11 mouse cellular contexts compared by ENCODE assay signal in genomic region chr19:57243191-57243590, GRCm38 (mm10).
DNase-seq lines count a peak whose midpoint lies in the region; ATAC-seq and TF ChIP-seq lines count a peak whose summit lies in the region.
"Had no signal": no experiment of that assay in that cellular context is flagged by ENCODE, and none has a peak within 500 bp of the region (broad histone marks: within the 10 kb centered on the region; RNA-seq: fewer than 3 reads in every experiment).

No protein-coding gene starts in this region.

- ATAC-seq in heart, postnatal 0 days (ENCODE audit: insufficient read depth, low read depth): no peak
- no peak for ATAC-seq in limb, embryonic 15.5 days (ENCODE audit: insufficient number of reproducible peaks, low FRiP score, low TSS enrichment, low read depth)
- ATAC-seq in hindbrain, embryonic 14.5 days (ENCODE audit: low FRiP score): no peak
- no peak for ATAC-seq in liver, postnatal 0 days

- H3K27me3 ChIP-seq in heart, postnatal 0 days (ENCODE audit: control insufficient read depth, insufficient read depth, low read length): no peaks in the 10 kb centered on the region
- peaks cover 0 to 5% of the 10 kb centered on the region in 2 experiments; a peak in 1 of 4 replicates for H3K27me3 ChIP-seq in MEL (ENCODE audit: control insufficient read depth in 1 of 2, insufficient read depth in 2 of 2, low read length in 2 of 2)
- H3K27me3 ChIP-seq in limb, embryonic 15.5 days: no peaks in the 10 kb centered on the region; the same call in 1 of the 2 replicates
- no peaks in the 10 kb centered on the region for H3K27me3 ChIP-seq in forebrain, embryonic 10.5 days (ENCODE audit: poor library complexity, severe bottlenecking)
- H3K27me3 ChIP-seq in hindbrain, embryonic 14.5 days (ENCODE audit: control insufficient read depth, insufficient read depth, low read length): no peaks in the 10 kb centered on the region
- H3K27me3 ChIP-seq in liver, postnatal 0 days (ENCODE audit: insufficient read depth, low read length): no peaks in the 10 kb centered on the region
- H3K27me3 ChIP-seq: hindbrain, embryonic 13.5 days; liver, embryonic 13.5 days; stomach, embryonic 15.5 days had no signal

- DNase-seq in heart, postnatal 0 days (ENCODE audit: low spot score): no peak
- DNase-seq in heart, postnatal 14 days: no peak
- DNase-seq in B cell, adult 2 months: peak; percentile 43 to 49
- DNase-seq in MEL (ENCODE audit: low read depth, low spot score): no peak
- DNase-seq in forebrain, embryonic 10.5 days (ENCODE audit: extremely low spot score, low spot score): no peak
- DNase-seq in hindbrain, embryonic 14.5 days (ENCODE audit: low spot score): no peak
- no peak for DNase-seq in liver, postnatal 0 days
- DNase-seq: liver, embryonic 13.5 days had no signal

- no peak overlapping the region for H3K4me3 ChIP-seq in heart, postnatal 0 days (ENCODE audit: low read depth, low read length)
- no peak overlapping the region for H3K4me3 ChIP-seq in MEL (ENCODE audit: control insufficient read depth in 1 of 2, insufficient read depth in 1 of 2, low read depth in 2 of 2, low read length in 2 of 2)
- H3K4me3 ChIP-seq in limb, embryonic 15.5 days: no peak overlapping the region
- H3K4me3 ChIP-seq in forebrain, embryonic 10.5 days: no peak overlapping the region
- no peak overlapping the region for H3K4me3 ChIP-seq in hindbrain, embryonic 14.5 days (replicated peaks; ENCODE audit: low read length)
- H3K4me3 ChIP-seq in liver, postnatal 0 days (ENCODE audit: low read depth, low read length): no peak overlapping the region
- H3K4me3 ChIP-seq: hindbrain, embryonic 13.5 days; liver, embryonic 13.5 days; stomach, embryonic 15.5 days had no signal

- no peaks in the 10 kb centered on the region for H3K9me3 ChIP-seq in heart, postnatal 0 days (replicated peaks; ENCODE audit: control insufficient read depth, low read length)
- no peaks in the 10 kb centered on the region for H3K9me3 ChIP-seq in MEL (replicated peaks; ENCODE audit: insufficient read depth, low read length)
- no peaks in the 10 kb centered on the region for H3K9me3 ChIP-seq in limb, embryonic 15.5 days
- H3K9me3 ChIP-seq in forebrain, embryonic 10.5 days: no peaks in the 10 kb centered on the region
- H3K9me3 ChIP-seq in hindbrain, embryonic 14.5 days (ENCODE audit: control insufficient read depth, low read length): no peaks in the 10 kb centered on the region
- H3K9me3 ChIP-seq in liver, postnatal 0 days (ENCODE audit: low read length): no peaks in the 10 kb centered on the region
- H3K9me3 ChIP-seq: hindbrain, embryonic 13.5 days; liver, embryonic 13.5 days; stomach, embryonic 15.5 days had no signal

- TF ChIP-seq POLR2A in MEL (IDR thresholded peaks at IDR 0.05; ENCODE audit: control insufficient read depth in 1 of 2, insufficient read depth in 1 of 2, low read depth in 1 of 2, low read length in 2 of 2, poor library complexity in 1 of 2): no peak

- no peak overlapping the region for H3K9ac ChIP-seq in heart, postnatal 0 days (replicated peaks; ENCODE audit: low read depth, low read length)
- H3K9ac ChIP-seq in MEL (ENCODE audit: control insufficient read depth, low read depth, low read length, poor library complexity, severe bottlenecking): no peak overlapping the region
- H3K9ac ChIP-seq in limb, embryonic 15.5 days: no peak overlapping the region
- no peak overlapping the region for H3K9ac ChIP-seq in hindbrain, embryonic 14.5 days
- H3K9ac ChIP-seq in liver, postnatal 0 days (replicated peaks): no peak overlapping the region
- H3K9ac ChIP-seq: hindbrain, embryonic 13.5 days; liver, embryonic 13.5 days; stomach, embryonic 15.5 days had no signal

- TF ChIP-seq CTCF in heart, postnatal 0 days (IDR thresholded peaks at IDR 0.05; ENCODE audit: low read depth): no peak
- TF ChIP-seq CTCF in MEL (IDR thresholded peaks at IDR 0.05 in 2 of 3, conservative IDR thresholded peaks at IDR 0.05 in 1 of 3; ENCODE audit: control insufficient read depth in 1 of 3, insufficient read depth in 1 of 3, low read depth in 2 of 3, low read length in 3 of 3, poor library complexity in 1 of 3, severe bottlenecking in 1 of 3): no peak
- TF ChIP-seq CTCF in liver, postnatal 0 days (IDR thresholded peaks at IDR 0.05; ENCODE audit: low read depth): no peak

- no peak for TF ChIP-seq RAD21 in MEL (IDR thresholded peaks at IDR 0.05; ENCODE audit: low read depth, low read length)

- H3K79me2 ChIP-seq in MEL (ENCODE audit: control insufficient read depth, insufficient read depth, low read length, poor library complexity): no peaks in the 10 kb centered on the region

- H3K4me1 ChIP-seq in heart, postnatal 0 days (ENCODE audit: control insufficient read depth, insufficient read depth): peaks cover 43% of the 10 kb centered on the region
- no peaks in the 10 kb centered on the region for H3K4me1 ChIP-seq in MEL (ENCODE audit: control insufficient read depth in 1 of 2, insufficient read depth in 2 of 2, low read length in 2 of 2)
- peaks cover 46% of the 10 kb centered on the region for H3K4me1 ChIP-seq in limb, embryonic 15.5 days
- H3K4me1 ChIP-seq in forebrain, embryonic 10.5 days: no peaks in the 10 kb centered on the region
- H3K4me1 ChIP-seq in hindbrain, embryonic 14.5 days (replicated peaks; ENCODE audit: control insufficient read depth, insufficient read depth, low read length): peaks cover 17% of the 10 kb centered on the region
- no peaks in the 10 kb centered on the region for H3K4me1 ChIP-seq in liver, postnatal 0 days (ENCODE audit: insufficient read depth)
- H3K4me1 ChIP-seq: liver, embryonic 13.5 days had no signal

- 79% methylated on average over 12 of the region's 12 CpGs for WGBS in heart, postnatal 0 days
- WGBS in limb, embryonic 15.5 days: 69% methylated on average over 12 of the region's 12 CpGs
- 85% methylated on average over 12 of the region's 12 CpGs for WGBS in forebrain, embryonic 10.5 days
- 74% methylated on average over 12 of the region's 12 CpGs for WGBS in hindbrain, embryonic 14.5 days
- 75% methylated on average over 12 of the region's 12 CpGs for WGBS in liver, postnatal 0 days (ENCODE audit: insufficient replicate concordance)

- peak overlapping the region; percentile 54; the same call in 1 of the 2 replicates for H3K27ac ChIP-seq in heart, postnatal 0 days (ENCODE audit: low read depth)
- no peak overlapping the region for H3K27ac ChIP-seq in MEL (ENCODE audit: control insufficient read depth, low read depth, low read length)
- no peak overlapping the region for H3K27ac ChIP-seq in limb, embryonic 15.5 days
- no peak overlapping the region for H3K27ac ChIP-seq in forebrain, embryonic 10.5 days
- H3K27ac ChIP-seq in hindbrain, embryonic 14.5 days: no peak overlapping the region
- no peak overlapping the region for H3K27ac ChIP-seq in liver, postnatal 0 days (ENCODE audit: low read depth)
- H3K27ac ChIP-seq: liver, embryonic 13.5 days; stomach, embryonic 15.5 days had no signal

- intact Hi-C loops in heart, postnatal 14 days (cut with DNase I): no loop called here

- 0 out of 2 replicates have a peak overlapping the region, but pooled peaks have one; percentile 13 for H3K4me2 ChIP-seq in heart, postnatal 0 days (ENCODE audit: low read depth, low read length)
- H3K4me2 ChIP-seq in limb, embryonic 15.5 days: 0 out of 2 replicates have a peak overlapping the region, but pooled peaks have one; percentile 0
- H3K4me2 ChIP-seq in hindbrain, embryonic 14.5 days (replicated peaks): no peak overlapping the region
- no peak overlapping the region for H3K4me2 ChIP-seq in liver, postnatal 0 days (ENCODE audit: low read depth, low read length)
- H3K4me2 ChIP-seq: hindbrain, embryonic 13.5 days; liver, embryonic 13.5 days; stomach, embryonic 15.5 days had no signal

- no peak for TF ChIP-seq EP300 in heart, postnatal 0 days (IDR thresholded peaks at IDR 0.05; ENCODE audit: low read depth)
- no peak for TF ChIP-seq EP300 in MEL (IDR thresholded peaks at IDR 0.05; ENCODE audit: low read depth in 1 of 2, low read length in 2 of 2)
- TF ChIP-seq EP300 in liver, postnatal 0 days (IDR thresholded peaks at IDR 0.05; ENCODE audit: low read depth): no peak

- no peaks in the 10 kb centered on the region for H3K36me3 ChIP-seq in heart, postnatal 0 days (replicated peaks; ENCODE audit: control insufficient read depth, insufficient read depth, low read length)
- H3K36me3 ChIP-seq in MEL (ENCODE audit: control insufficient read depth in 1 of 2, insufficient read depth in 2 of 2, low read length in 2 of 2): no peaks in the 10 kb centered on the region
- no peaks in the 10 kb centered on the region for H3K36me3 ChIP-seq in limb, embryonic 15.5 days
- H3K36me3 ChIP-seq in forebrain, embryonic 10.5 days (replicated peaks): no peaks in the 10 kb centered on the region
- no peaks in the 10 kb centered on the region for H3K36me3 ChIP-seq in hindbrain, embryonic 14.5 days (replicated peaks; ENCODE audit: control insufficient read depth, insufficient read depth)
- no peaks in the 10 kb centered on the region for H3K36me3 ChIP-seq in liver, postnatal 0 days (replicated peaks; ENCODE audit: insufficient read depth, low read length)
- H3K36me3 ChIP-seq: hindbrain, embryonic 13.5 days; liver, embryonic 13.5 days; stomach, embryonic 15.5 days had no signal

TF ChIP-seq in MEL, 35 proteins besides CTCF, POLR2A, EP300 and RAD21:
- TF ChIP-seq USF1 (IDR thresholded peaks at IDR 0.05; ENCODE audit: low read depth, low read length): peak; percentile 70
- 0 out of 4 replicates have a peak, but pooled peaks of 1 of the 2 experiments have one; percentile 18 for TF ChIP-seq USF2 (IDR thresholded peaks at IDR 0.05; ENCODE audit: borderline replicate concordance in 1 of 2, insufficient read depth in 1 of 2, low read depth in 1 of 2, low read length in 2 of 2)
- TF ChIP-seq RCOR1 (IDR thresholded peaks at IDR 0.05; ENCODE audit: low read depth, low read length): no peak
- TF ChIP-seq E2F4 (IDR thresholded peaks at IDR 0.05; ENCODE audit: borderline replicate concordance, low read depth, low read length): no peak

Comparison
In these comparisons a context has a peak if more than half of its experiments do, and no peak if none do; other contexts are left out.
1. DNase-seq: peak in B cell, adult 2 months (2 of 2); none in heart, postnatal 0 days (single experiment), heart, postnatal 14 days (0 of 2), MEL (single experiment), forebrain, embryonic 10.5 days (single experiment), hindbrain, embryonic 14.5 days (single experiment) and liver, postnatal 0 days (single experiment).
2. H3K4me2 ChIP-seq: peak in heart, postnatal 0 days (single experiment) and limb, embryonic 15.5 days (single experiment); none in hindbrain, embryonic 14.5 days (single experiment) and liver, postnatal 0 days (single experiment).